Mouse (Mus musculus) midbrain, postnatal 0 days (tissue): Measurements from ENCODE around the gene Spop. TPM values are rescaled to one million over a fixed set of nuclear protein-coding genes. Genes with fewer than 3 reads are reported as not detected.

Experiments
- ATAC-seq: fragments of 200-750 bp; cut with Nextera tagmentation; 2 replicates; pipeline ENCODE4 v1.8.0; 2017; ENCODE audit warnings: moderate number of reproducible peaks, mild to moderate bottlenecking, moderate TSS enrichment, moderate library complexity; ENCODE audit not compliant: low FRiP score
- DNase-seq: peaks from one replicate; pipeline ENCODE4 v3.0.0-alpha.2; 2015; ENCODE audit warnings: low spot score
- H3K27ac ChIP-seq: fragments of 300-500 bp; sonication (generic); 2 replicates; pipeline ENCODE4 v1.5.1; 2014; ENCODE audit warnings: low read depth, mild to moderate bottlenecking, low read length, mixed read lengths
- H3K27me3 ChIP-seq: fragments of 300-500 bp; sonication (generic); 2 replicates; pipeline ENCODE4 v1.6.1; 2014; ENCODE audit warnings: low read length, control low read depth, mixed read lengths; ENCODE audit not compliant: insufficient read depth
- H3K36me3 ChIP-seq: fragments of 300-500 bp; sonication (generic); 2 replicates; pipeline ENCODE4 v1.6.1; 2014; ENCODE audit warnings: low read length, control low read depth, mixed read lengths; ENCODE audit not compliant: insufficient read depth
- H3K4me1 ChIP-seq: fragments of 300-500 bp; sonication (generic); 2 replicates; pipeline ENCODE4 v1.6.1; 2014; ENCODE audit warnings: mild to moderate bottlenecking, control low read depth, antibody characterized with exemption, low read length, mixed read lengths; ENCODE audit not compliant: insufficient read depth
- H3K4me2 ChIP-seq: fragments of 300-500 bp; sonication (generic); 2 replicates; pipeline ENCODE4 v1.6.1; 2014; ENCODE audit warnings: low read depth, mild to moderate bottlenecking, low read length, mixed read lengths; ENCODE audit not compliant: poor library complexity, severe bottlenecking
- H3K4me3 ChIP-seq: fragments of 300-500 bp; sonication (generic); 2 replicates; pipeline ENCODE4 v1.5.1; 2014; ENCODE audit warnings: low read depth, mild to moderate bottlenecking, low read length, moderate library complexity
- H3K9ac ChIP-seq: fragments of 300-500 bp; sonication (generic); replicated peaks from 2 replicates; pipeline ENCODE4 v1.6.1; 2014; ENCODE audit warnings: mild to moderate bottlenecking, low read length, moderate library complexity, mixed read lengths; ENCODE audit not compliant: poor library complexity, severe bottlenecking
- H3K9me3 ChIP-seq: fragments of 300-500 bp; sonication (generic); 2 replicates; pipeline ENCODE4 v1.6.1; 2016; ENCODE audit warnings: low read length, control low read depth
- CTCF ChIP-seq: IDR thresholded peaks from 2 replicates; pipeline ENCODE4 v1.5.1; 2016; ENCODE audit warnings: antibody characterized with exemption, mild to moderate bottlenecking
- WGBS: fragments of 180-500 bp; shearing (Covaris S2); extraction: QIAGEN DNeasy Blood & Tissue Kit; methylation state at CpG from one replicate; pipeline ENCODE4 v1.1.7; 2014; 5-methylcytosine and 5-hydroxymethylcytosine counted together
- polyA plus RNA-seq: library from polyadenylated mRNA; unstranded; fragments of >200 nt; fragmentation: Nextera tagmentation; extraction: Ambion mirVana; gene quantifications from 2 replicates; pipeline ENCODE4 v1.2.1, GENCODE M21; 2015
- total RNA-seq: library from RNA; depleted of rRNA; stranded (reverse); fragments of >200 nt; gene quantifications from 2 replicates; pipeline ENCODE4 v1.2.3, GENCODE M21; 2014

The Spop gene
- total and polyA plus RNA-seq, 2 experiments from 2014 or later = 54.3 to 231 TPM

DNA sequence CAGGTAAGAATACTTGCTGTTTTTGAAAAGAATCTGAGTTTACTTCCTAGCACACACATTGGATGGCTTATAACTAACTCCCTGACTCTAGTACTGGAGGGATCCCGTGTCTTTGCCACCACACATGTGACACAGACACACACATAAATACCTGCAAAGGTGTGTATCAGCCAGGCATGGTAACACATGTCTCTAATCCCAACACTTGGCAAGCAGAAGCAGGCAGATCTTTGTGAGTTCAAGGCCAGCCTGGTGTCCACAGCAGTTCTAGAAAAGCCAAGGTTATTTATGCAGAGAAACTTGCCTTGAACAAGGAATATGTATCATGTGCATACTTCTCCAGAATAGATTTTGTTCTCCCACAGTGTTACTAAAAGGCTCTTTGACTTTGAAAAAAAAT is 59.6 kb downstream of the Spop start:
- peaks cover 11% of the 10 kb centered on the region for H3K36me3 ChIP-seq

DNA sequence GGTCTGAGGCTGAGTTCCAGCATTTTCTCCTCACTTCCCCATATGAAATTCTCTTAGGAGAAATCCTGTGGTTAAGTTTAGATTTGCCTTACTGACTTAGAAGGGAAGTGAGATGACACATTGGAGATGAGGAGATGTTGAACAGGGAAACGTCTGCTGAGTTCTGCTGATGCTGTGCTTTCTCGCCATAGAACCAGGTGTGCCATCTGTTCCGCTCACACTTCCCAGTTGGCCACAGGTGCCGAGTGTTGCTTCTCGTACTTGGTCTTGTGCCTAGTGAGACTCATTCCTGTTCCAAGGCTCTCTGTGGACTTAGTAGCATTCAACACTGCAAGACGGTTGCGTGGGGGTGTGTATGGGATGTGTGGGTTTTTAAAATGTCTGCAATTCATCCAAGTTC is 62.4 kb downstream of the Spop start:
- H3K27me3 ChIP-seq = no peaks in the 10 kb centered on the region
- no peak overlapping the region for H3K27ac ChIP-seq
- H3K4me2 ChIP-seq = no peak overlapping the region
- WGBS = 86% methylated on average over 7 of the region's 7 CpGs
- peaks cover 10% of the 10 kb centered on the region for H3K36me3 ChIP-seq
- TF ChIP-seq CTCF = no peak
- H3K9me3 ChIP-seq = no peaks in the 10 kb centered on the region
- H3K4me3 ChIP-seq = no peak overlapping the region
- no peak overlapping the region for H3K9ac ChIP-seq
- DNase-seq (no peak), ATAC-seq (no peak)
- no peaks in the 10 kb centered on the region for H3K4me1 ChIP-seq

More for the DNA sequence above, 59.6 kb downstream of the Spop start:
- no peak overlapping the region for H3K9ac ChIP-seq
- no peak overlapping the region for H3K4me3 ChIP-seq
- H3K9me3 ChIP-seq = no peaks in the 10 kb centered on the region
- no peak for TF ChIP-seq CTCF
- H3K4me1 ChIP-seq = no peaks in the 10 kb centered on the region
- ATAC-seq = no peak
- no peak for DNase-seq
- no peak overlapping the region for H3K27ac ChIP-seq
- H3K27me3 ChIP-seq = no peaks in the 10 kb centered on the region
- no peak overlapping the region for H3K4me2 ChIP-seq
- 93% methylated on average over 1 of the region's 1 CpGs for WGBS

DNA sequence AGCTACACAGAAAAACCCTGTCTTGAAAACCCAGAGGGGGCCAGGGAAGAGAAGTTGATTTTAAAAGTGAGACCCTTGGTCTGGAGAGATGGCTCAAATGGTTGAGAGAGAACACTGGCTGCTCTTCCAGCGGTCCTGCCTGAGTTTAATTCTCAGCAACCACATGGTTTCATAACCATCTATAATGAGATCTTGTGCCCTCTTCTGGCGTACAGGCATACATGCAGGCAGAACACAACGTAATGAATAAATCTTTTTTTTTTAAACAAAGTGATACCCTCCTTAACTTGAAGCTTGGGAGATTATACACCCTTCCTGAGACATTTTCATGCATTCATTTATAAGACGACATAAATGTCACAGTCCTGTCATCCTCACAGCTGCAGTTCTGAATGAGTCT is 65.6 kb downstream of the Spop start:
- H3K4me3 ChIP-seq = no peak overlapping the region
- H3K9ac ChIP-seq = no peak overlapping the region
- no peak for DNase-seq
- no peak overlapping the region for H3K27ac ChIP-seq
- ATAC-seq = no peak
- H3K9me3 ChIP-seq = no peaks in the 10 kb centered on the region
- no peaks in the 10 kb centered on the region for H3K27me3 ChIP-seq
- peaks cover 3% of the 10 kb centered on the region; the same call in 1 of the 2 replicates for H3K36me3 ChIP-seq
- 80% methylated on average over 4 of the region's 4 CpGs for WGBS
- H3K4me1 ChIP-seq = no peaks in the 10 kb centered on the region
- no peak overlapping the region for H3K4me2 ChIP-seq
- TF ChIP-seq CTCF = peak; percentile 37; the same call in 1 of the 2 replicates

GRCm38 (mm10) chr11:95480662-95481061 is 66.8 kb downstream of the Spop start:
- H3K9me3 ChIP-seq = no peaks in the 10 kb centered on the region
- no peak overlapping the region for H3K27ac ChIP-seq
- H3K27me3 ChIP-seq = no peaks in the 10 kb centered on the region
- H3K4me1 ChIP-seq = no peaks in the 10 kb centered on the region
- WGBS = 88% methylated on average over 4 of the region's 4 CpGs
- ATAC-seq (no peak), DNase-seq (no peak)
- H3K36me3 ChIP-seq = peaks cover 7% of the 10 kb centered on the region; the same call in 1 of the 2 replicates
- no peak for TF ChIP-seq CTCF
- H3K9ac ChIP-seq = no peak overlapping the region
- no peak overlapping the region for H3K4me3 ChIP-seq
- H3K4me2 ChIP-seq = no peak overlapping the region

GRCm38 (mm10) chr11:95485634-95486033 is 71.8 kb downstream of the Spop start:
- H3K9me3 ChIP-seq = no peaks in the 10 kb centered on the region
- DNase-seq = no peak
- H3K9ac ChIP-seq = no peak overlapping the region
- WGBS = 95% methylated on average over 17 of the region's 18 CpGs
- no peak overlapping the region for H3K4me2 ChIP-seq
- no peaks in the 10 kb centered on the region for H3K27me3 ChIP-seq
- H3K4me3 ChIP-seq = no peak overlapping the region
- H3K4me1 ChIP-seq = no peaks in the 10 kb centered on the region
- no peak for ATAC-seq
- no peak overlapping the region for H3K27ac ChIP-seq
- no peak for TF ChIP-seq CTCF
- peaks cover 27% of the 10 kb centered on the region; the same call in 1 of the 2 replicates for H3K36me3 ChIP-seq

DNA sequence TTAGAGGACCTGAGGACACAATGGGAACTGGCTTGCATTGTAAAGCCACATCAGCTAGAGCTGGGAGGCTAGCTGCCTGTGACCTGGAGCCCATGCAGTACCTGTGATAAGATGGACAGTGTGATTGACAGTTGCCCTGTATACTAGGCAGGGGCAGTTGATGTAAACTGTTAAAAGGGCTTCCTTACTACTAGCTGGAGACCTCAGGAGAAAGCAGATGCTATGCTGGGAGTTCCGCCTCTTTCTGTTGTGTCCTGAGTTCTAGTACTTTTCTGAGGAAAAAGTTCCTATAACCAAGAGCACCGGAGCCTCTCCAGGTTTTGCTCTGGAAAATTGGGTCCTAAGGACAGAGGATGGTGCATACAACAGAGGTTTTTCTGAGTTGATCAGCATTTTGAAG is 73.4 kb downstream of the Spop start:
- no peak for DNase-seq
- no peak overlapping the region for H3K4me3 ChIP-seq
- WGBS = 99% methylated on average over 2 of the region's 2 CpGs
- H3K9me3 ChIP-seq = no peaks in the 10 kb centered on the region
- no peaks in the 10 kb centered on the region for H3K27me3 ChIP-seq
- peaks cover 39% of the 10 kb centered on the region; the same call in 1 of the 2 replicates for H3K36me3 ChIP-seq
- no peak for TF ChIP-seq CTCF
- H3K9ac ChIP-seq = no peak overlapping the region
- no peaks in the 10 kb centered on the region for H3K4me1 ChIP-seq
- H3K27ac ChIP-seq = no peak overlapping the region
- H3K4me2 ChIP-seq = no peak overlapping the region
- ATAC-seq = no peak
